Mouse (Mus musculus): ENCODE measurements around the gene Hmgcs2. TPM values are rescaled to one million over a fixed set of nuclear protein-coding genes. Genes with fewer than 3 reads are reported as not detected.

Hmgcs2 gene
- total and polyA plus RNA-seq, 3 experiments = 0.12 to 0.81 TPM; not detected in 1

GRCm38 (mm10) chr3:98348106-98348505 lies 67.9 kb downstream of the Hmgcs2 start (continued):
- TF ChIP-seq GATA1 (IDR thresholded peaks at IDR 0.05; ENCODE audit: low read depth, low read length) = peak; percentile 25; the same call in 1 of the 2 replicates
- peak; percentile 36; the same call in 1 of the 2 replicates for TF ChIP-seq SIN3A (IDR thresholded peaks at IDR 0.05; ENCODE audit: low read length)

DNA sequence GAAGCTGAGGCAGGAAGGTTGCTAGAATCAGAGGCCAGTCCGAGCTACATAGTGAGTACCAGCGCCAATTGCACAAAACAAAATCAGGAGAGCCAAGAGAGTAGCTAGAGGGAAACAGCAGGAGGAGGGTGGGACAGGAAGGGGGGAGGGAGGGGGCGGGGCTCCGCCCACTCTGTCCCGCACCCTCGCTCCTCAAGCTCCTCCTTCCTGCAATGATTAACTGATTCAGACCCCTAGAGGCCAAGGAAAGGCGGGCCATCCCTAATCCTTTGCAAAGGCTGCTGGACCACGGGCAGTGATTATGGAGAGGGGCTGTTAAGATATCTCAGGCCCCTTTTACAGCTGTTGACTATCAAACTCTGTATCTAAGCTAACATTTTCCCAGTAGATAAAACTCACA lies 68.5 kb downstream of the Hmgcs2 start:
- H3K9me3 ChIP-seq (replicated peaks; ENCODE audit: insufficient read depth, low read length) = no peaks in the 10 kb centered on the region
- peak overlapping the region; percentile 38 to 52 for H3K4me3 ChIP-seq (ENCODE audit: control insufficient read depth in 1 of 2, insufficient read depth in 1 of 2, low read depth in 2 of 2, low read length in 2 of 2)
- peak overlapping the region; percentile 42; the same call in 1 of the 2 replicates for H3K27ac ChIP-seq (ENCODE audit: control insufficient read depth, low read depth, low read length)
- TF ChIP-seq USF2 (IDR thresholded peaks at IDR 0.05; ENCODE audit: borderline replicate concordance in 1 of 2, insufficient read depth in 1 of 2, low read depth in 1 of 2, low read length in 2 of 2) (no peak), JUND (IDR thresholded peaks at IDR 0.05; ENCODE audit: low read depth, low read length) (no peak), USF1 (IDR thresholded peaks at IDR 0.05; ENCODE audit: low read depth, low read length) (no peak), RCOR1 (IDR thresholded peaks at IDR 0.05; ENCODE audit: low read depth, low read length) (0 out of 2 replicates have a peak, but pooled peaks have one; percentile 24), E2F4 (IDR thresholded peaks at IDR 0.05; ENCODE audit: borderline replicate concordance, low read depth, low read length) (no peak), RAD21 (IDR thresholded peaks at IDR 0.05; ENCODE audit: low read depth, low read length) (no peak), SIN3A (IDR thresholded peaks at IDR 0.05; ENCODE audit: low read length) (no peak), POLR2A (IDR thresholded peaks at IDR 0.05; ENCODE audit: control insufficient read depth in 1 of 2, insufficient read depth in 1 of 2, low read depth in 1 of 2, low read length in 2 of 2, poor library complexity in 1 of 2) (no peak), NRF1 (IDR thresholded peaks at IDR 0.05; ENCODE audit: insufficient read depth, low read depth, low read length, poor library complexity, severe bottlenecking) (no peak), POLR2AphosphoS5 (IDR thresholded peaks at IDR 0.05; ENCODE audit: borderline replicate concordance, low read depth, low read length) (no peak), TCF12 (IDR thresholded peaks at IDR 0.05; ENCODE audit: low read depth, low read length) (peak; percentile 33; the same call in 1 of the 2 replicates), CTCF (IDR thresholded peaks at IDR 0.05 in 2 of 3, conservative IDR thresholded peaks at IDR 0.05 in 1 of 3; ENCODE audit: control insufficient read depth in 1 of 3, insufficient read depth in 1 of 3, low read depth in 2 of 3, low read length in 3 of 3, poor library complexity in 1 of 3, severe bottlenecking in 1 of 3) (no peak; a peak in 1 of 6 replicates), GATA1 (IDR thresholded peaks at IDR 0.05; ENCODE audit: low read depth, low read length) (peak; percentile 39; the same call in 1 of the 2 replicates), MAFK (IDR thresholded peaks at IDR 0.05; ENCODE audit: borderline replicate concordance, low read depth, low read length) (no peak), ZC3H11A (IDR thresholded peaks at IDR 0.05; ENCODE audit: low read depth, low read length) (no peak), CHD2 (IDR thresholded peaks at IDR 0.05; ENCODE audit: low read length) (no peak), ETS1 (IDR thresholded peaks at IDR 0.05; ENCODE audit: low read depth, low read length) (peak; percentile 73), TBP (IDR thresholded peaks at IDR 0.05; ENCODE audit: low read depth, low read length) (no peak), EP300 (IDR thresholded peaks at IDR 0.05; ENCODE audit: low read depth in 1 of 2, low read length in 2 of 2) (peak in 1 of 2 experiments; percentile 8; a peak in 1 of 4 replicates), UBTF (IDR thresholded peaks at IDR 0.05; ENCODE audit: borderline replicate concordance, insufficient read depth, low read depth, low read length) (no peak)
- no peaks in the 10 kb centered on the region; a peak in 2 of 4 replicates for H3K27me3 ChIP-seq (ENCODE audit: control insufficient read depth in 1 of 2, insufficient read depth in 2 of 2, low read length in 2 of 2)
- H3K79me2 ChIP-seq (ENCODE audit: control insufficient read depth, insufficient read depth, low read length, poor library complexity) = no peaks in the 10 kb centered on the region
- DNase-seq (ENCODE audit: low read depth, low spot score) = peak; percentile 81
- peak overlapping the region; percentile 44 for H3K9ac ChIP-seq (ENCODE audit: control insufficient read depth, low read depth, low read length, poor library complexity, severe bottlenecking)
- no peaks in the 10 kb centered on the region; a peak in 1 of 4 replicates for H3K36me3 ChIP-seq (ENCODE audit: control insufficient read depth in 1 of 2, insufficient read depth in 2 of 2, low read length in 2 of 2)
- H3K4me1 ChIP-seq (ENCODE audit: control insufficient read depth in 1 of 2, insufficient read depth in 2 of 2, low read length in 2 of 2) = peaks cover 0 to 8% of the 10 kb centered on the region in 2 experiments; a peak in 2 of 4 replicates

Measured in MEL (cell line).